Mouse (Mus musculus): ENCODE results near the gene Trnt1.

DNA sequence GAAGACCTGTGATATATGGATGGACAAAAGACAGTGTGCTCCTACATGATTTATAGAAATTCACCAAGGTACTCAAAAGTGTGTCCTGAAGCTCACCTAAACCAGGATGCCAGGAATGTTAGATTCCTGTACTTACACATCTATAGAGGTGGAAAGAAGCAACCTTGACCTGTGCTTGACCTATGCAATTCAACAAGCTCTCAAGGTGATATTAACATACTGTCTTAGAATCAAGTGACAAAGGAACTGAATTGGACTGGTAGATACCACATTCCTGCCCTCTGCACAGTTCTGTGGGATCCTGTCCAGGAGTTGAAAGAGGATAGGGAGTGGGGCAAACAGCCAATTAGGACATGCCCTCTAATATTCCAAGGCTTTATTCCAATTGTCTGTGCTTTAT, 51.6 kb downstream of the Trnt1 start:
- no peak for TF ChIP-seq CTCF (IDR thresholded peaks at IDR 0.05; ENCODE audit: extremely low read depth, insufficient read length, insufficient replicate concordance, low read depth, low read length)
- TF ChIP-seq POLR2A (IDR thresholded peaks at IDR 0.05; ENCODE audit: low read depth, low read length) = no peak

Data from small intestine, adult 2 months (tissue).